Mouse (Mus musculus): ENCODE results near the gene Col1a1. TPM values are rescaled to one million over a fixed set of nuclear protein-coding genes. Genes with fewer than 3 reads are reported as not detected.
A peak's percentile ranks its signal among the peaks of the same experiment; 100 is the strongest.

The Col1a1 gene
- polyA plus RNA-seq, 1 experiment: 2.3 TPM

DNA sequence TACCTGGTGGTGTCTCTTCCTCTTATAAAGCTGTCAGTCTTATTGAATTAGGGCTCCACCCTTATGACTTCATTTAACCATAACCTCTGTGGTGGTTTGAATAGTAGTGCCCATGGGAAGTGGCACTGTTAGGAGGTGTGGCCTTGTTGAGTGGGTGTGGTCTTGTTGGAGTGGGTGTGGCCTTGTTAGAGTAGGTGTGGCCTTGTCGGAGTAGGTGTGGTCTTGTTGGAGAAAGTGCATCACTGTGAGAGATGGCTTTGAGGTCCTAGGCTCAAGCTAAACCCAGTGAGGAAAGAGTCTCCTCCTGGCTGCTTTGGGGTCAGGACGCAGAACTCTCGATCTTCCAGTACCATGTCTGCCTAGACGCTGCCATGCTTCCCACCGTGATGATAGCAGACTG lies 25.1 kb upstream of the Col1a1 start:
- Histone ChIP-seq H3K36me3 (ENCODE audit: control insufficient read depth, insufficient read depth) (no peaks in the 10 kb centered on the region), H3K4me3 (ENCODE audit: insufficient read depth, poor library complexity, severe bottlenecking) (no peak overlapping the region), H3K27me3 (ENCODE audit: control insufficient read depth, insufficient read depth, insufficient read length) (no peaks in the 10 kb centered on the region), H3ac (ENCODE audit: control insufficient read depth, insufficient read length, low read depth) (no peak overlapping the region), H3K79me2 (ENCODE audit: control insufficient read depth, insufficient read depth) (no peaks in the 10 kb centered on the region), H3K79me3 (ENCODE audit: low read depth) (no peaks in the 10 kb centered on the region)
- TF ChIP-seq CTCF (IDR thresholded peaks at IDR 0.05; ENCODE audit: control insufficient read depth, insufficient read depth, insufficient read length) (no peak), CEBPB (IDR thresholded peaks at IDR 0.05; ENCODE audit: low read depth) (no peak), FOSL1 (IDR thresholded peaks at IDR 0.05; ENCODE audit: insufficient read depth, low read length, poor library complexity, severe bottlenecking) (no peak), USF1 (IDR thresholded peaks at IDR 0.05; ENCODE audit: low read depth) (no peak), MAX (IDR thresholded peaks at IDR 0.05) (no peak), MYOG (IDR thresholded peaks at IDR 0.05; ENCODE audit: control insufficient read depth, extremely low read depth, insufficient read length) (no peak), MYOD1 (IDR thresholded peaks at IDR 0.05; ENCODE audit: control insufficient read depth, insufficient read length, low read depth) (no peak)

DNA sequence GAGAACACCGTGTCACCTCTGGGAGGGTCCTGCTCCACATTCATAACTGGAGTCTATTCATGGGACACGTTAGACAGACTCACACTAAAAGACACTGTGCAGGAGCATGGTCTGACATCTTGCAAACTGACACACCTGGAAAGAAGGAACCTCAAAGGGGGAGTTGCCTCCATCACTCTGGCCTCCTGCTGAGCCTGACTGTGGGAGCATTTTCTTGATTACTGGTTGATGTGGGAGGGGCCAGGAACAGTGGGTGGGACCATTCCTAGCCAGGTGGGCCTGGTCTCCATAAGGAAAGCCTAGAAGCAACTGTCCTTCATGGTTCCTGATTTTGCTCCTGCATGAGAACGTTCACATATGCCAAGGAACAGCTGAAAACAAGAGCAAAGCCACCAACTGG lies 23.5 kb upstream of the Col1a1 start:
- H3K79me2 ChIP-seq (ENCODE audit: control insufficient read depth, insufficient read depth): no peaks in the 10 kb centered on the region
- TF ChIP-seq FOSL1 (IDR thresholded peaks at IDR 0.05; ENCODE audit: insufficient read depth, low read length, poor library complexity, severe bottlenecking): no peak
- no peak for TF ChIP-seq USF1 (IDR thresholded peaks at IDR 0.05; ENCODE audit: low read depth)
- TF ChIP-seq MAX (IDR thresholded peaks at IDR 0.05): no peak
- TF ChIP-seq CEBPB (IDR thresholded peaks at IDR 0.05; ENCODE audit: low read depth): no peak
- TF ChIP-seq MYOD1 (IDR thresholded peaks at IDR 0.05; ENCODE audit: control insufficient read depth, insufficient read length, low read depth): no peak
- TF ChIP-seq MYOG (IDR thresholded peaks at IDR 0.05; ENCODE audit: control insufficient read depth, extremely low read depth, insufficient read length): no peak
- TF ChIP-seq CTCF (IDR thresholded peaks at IDR 0.05; ENCODE audit: control insufficient read depth, insufficient read depth, insufficient read length): no peak
- H3K4me3 ChIP-seq (ENCODE audit: insufficient read depth, poor library complexity, severe bottlenecking): no peak overlapping the region
- no peaks in the 10 kb centered on the region for H3K79me3 ChIP-seq (ENCODE audit: low read depth)
- no peak overlapping the region for H3ac ChIP-seq (ENCODE audit: control insufficient read depth, insufficient read length, low read depth)
- no peaks in the 10 kb centered on the region for H3K36me3 ChIP-seq (ENCODE audit: control insufficient read depth, insufficient read depth)
- H3K27me3 ChIP-seq (ENCODE audit: control insufficient read depth, insufficient read depth, insufficient read length): no peaks in the 10 kb centered on the region

DNA sequence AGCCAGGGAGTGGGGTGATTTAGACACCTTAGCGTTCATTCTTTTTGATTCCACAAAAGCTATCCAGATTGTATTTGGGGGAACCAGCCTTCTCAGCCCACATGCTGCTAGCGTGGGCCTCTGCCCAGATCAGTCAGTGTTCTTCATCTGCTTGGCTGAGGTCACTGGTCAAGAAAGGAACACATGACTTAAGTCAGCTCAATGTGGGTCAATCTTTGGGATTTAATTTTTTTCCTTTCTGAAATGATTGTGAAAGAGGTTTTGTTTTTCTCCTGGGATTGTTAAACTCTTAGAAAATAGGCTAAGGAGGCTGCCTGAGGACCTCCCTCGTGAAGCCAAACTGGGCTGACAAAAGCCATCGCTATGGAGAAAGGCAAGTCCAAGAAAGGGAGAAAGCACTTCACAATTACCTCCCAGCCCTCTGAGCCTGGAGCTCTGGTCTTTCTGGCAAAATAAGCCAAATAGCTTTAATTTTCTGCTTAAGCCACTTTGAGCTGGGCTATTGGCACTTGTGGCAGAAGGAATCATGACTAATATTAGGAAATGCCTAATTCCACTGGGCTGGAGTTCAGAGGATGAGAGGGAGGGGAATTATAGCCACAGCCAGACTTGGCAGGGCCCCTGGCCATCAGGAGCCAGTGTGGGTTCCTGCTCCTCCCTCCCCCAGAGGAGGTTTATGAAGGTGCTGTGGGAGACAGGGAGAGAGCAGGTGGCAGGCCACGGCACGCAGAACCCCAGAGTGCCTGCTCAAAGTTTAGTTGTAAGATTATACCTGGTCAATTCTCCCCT lies 22.5 kb upstream of the Col1a1 start:
- Histone ChIP-seq H3K79me3 (ENCODE audit: low read depth) (no peaks in the 10 kb centered on the region), H3K27me3 (ENCODE audit: control insufficient read depth, insufficient read depth, insufficient read length) (no peaks in the 10 kb centered on the region), H3K4me3 (ENCODE audit: insufficient read depth, poor library complexity, severe bottlenecking) (no peak overlapping the region), H3K36me3 (ENCODE audit: control insufficient read depth, insufficient read depth) (no peaks in the 10 kb centered on the region), H3ac (ENCODE audit: control insufficient read depth, insufficient read length, low read depth) (no peak overlapping the region), H3K79me2 (ENCODE audit: control insufficient read depth, insufficient read depth) (no peaks in the 10 kb centered on the region)
- no peak for TF ChIP-seq FOSL1 (IDR thresholded peaks at IDR 0.05; ENCODE audit: insufficient read depth, low read length, poor library complexity, severe bottlenecking)
- TF ChIP-seq MAX (IDR thresholded peaks at IDR 0.05): peak; percentile 19
- TF ChIP-seq CTCF (IDR thresholded peaks at IDR 0.05; ENCODE audit: control insufficient read depth, insufficient read depth, insufficient read length): no peak
- TF ChIP-seq CEBPB (IDR thresholded peaks at IDR 0.05; ENCODE audit: low read depth): peak; percentile 39

DNA sequence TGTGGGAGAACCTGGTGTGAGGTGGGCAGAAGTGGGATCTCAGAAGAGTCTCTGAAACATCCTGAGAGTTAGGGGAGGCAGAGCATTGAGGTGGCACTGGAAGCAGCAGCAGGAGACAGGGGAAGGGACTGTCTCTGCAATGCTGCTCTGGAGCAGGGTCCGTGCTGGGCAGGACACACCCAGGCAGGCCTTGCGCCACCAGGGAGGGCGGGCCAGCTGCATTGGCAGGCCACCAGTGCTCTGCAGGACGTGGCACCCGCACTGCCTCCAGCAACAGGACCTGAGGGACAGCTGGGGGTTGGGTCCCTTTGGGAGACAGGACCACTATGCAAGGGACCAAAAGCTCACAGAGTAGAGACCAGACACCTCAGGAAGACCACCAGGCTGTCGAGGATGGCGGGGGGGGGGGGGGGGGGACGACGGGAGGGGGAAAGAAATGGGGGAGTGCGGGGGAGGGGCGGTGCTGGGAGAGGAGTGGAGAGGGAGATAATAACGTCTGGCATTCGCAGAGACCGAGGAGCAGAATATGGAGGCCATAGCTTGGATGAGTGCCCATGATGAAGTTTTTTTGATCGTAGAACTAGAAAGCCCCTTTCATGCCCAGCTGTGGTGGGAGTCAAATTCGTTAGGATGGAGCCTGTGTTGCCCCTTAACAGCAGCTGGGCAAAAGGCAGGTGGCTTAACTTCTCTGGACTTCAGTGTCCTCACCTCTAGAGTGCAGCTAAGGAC lies 20.2 kb upstream of the Col1a1 start:
- peak overlapping the region; percentile 8 for H3ac ChIP-seq (ENCODE audit: control insufficient read depth, insufficient read length, low read depth)
- no peaks in the 10 kb centered on the region for H3K36me3 ChIP-seq (ENCODE audit: control insufficient read depth, insufficient read depth)
- TF ChIP-seq MYOD1 (IDR thresholded peaks at IDR 0.05; ENCODE audit: control insufficient read depth, insufficient read length, low read depth) (peak; percentile 50), CEBPB (IDR thresholded peaks at IDR 0.05; ENCODE audit: low read depth) (peak; percentile 72), FOSL1 (IDR thresholded peaks at IDR 0.05; ENCODE audit: insufficient read depth, low read length, poor library complexity, severe bottlenecking) (no peak)
- no peaks in the 10 kb centered on the region for H3K79me3 ChIP-seq (ENCODE audit: low read depth)
- H3K79me2 ChIP-seq (ENCODE audit: control insufficient read depth, insufficient read depth): no peaks in the 10 kb centered on the region
- H3K4me3 ChIP-seq (ENCODE audit: insufficient read depth, poor library complexity, severe bottlenecking): no peak overlapping the region
- H3K27me3 ChIP-seq (ENCODE audit: control insufficient read depth, insufficient read depth, insufficient read length): no peaks in the 10 kb centered on the region

DNA sequence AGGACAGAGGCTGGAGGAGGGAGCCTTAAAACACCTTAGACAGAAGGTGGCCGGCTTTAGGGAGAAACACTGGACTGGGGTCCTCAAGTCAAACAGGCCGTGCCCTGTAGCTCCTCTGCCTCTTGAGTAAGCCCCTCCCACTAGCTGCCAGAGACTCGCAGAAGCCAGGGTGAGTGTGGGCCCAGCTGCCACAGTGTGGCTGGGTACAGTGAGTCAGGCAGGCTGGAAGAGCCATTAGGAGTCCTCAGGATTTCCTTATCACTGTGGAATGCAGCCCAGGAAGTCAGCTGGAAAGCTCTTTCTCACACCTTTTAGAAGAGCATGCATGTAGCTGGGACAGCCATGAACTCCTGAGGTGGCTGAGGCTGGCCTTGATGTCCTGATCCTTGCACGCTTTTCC lies 19.5 kb upstream of the Col1a1 start:
- Histone ChIP-seq H3ac (ENCODE audit: control insufficient read depth, insufficient read length, low read depth) (no peak overlapping the region), H3K4me3 (ENCODE audit: insufficient read depth, poor library complexity, severe bottlenecking) (no peak overlapping the region)

More for the DNA sequence above, 19.5 kb upstream of the Col1a1 start:
- Histone ChIP-seq H3K79me2 (ENCODE audit: control insufficient read depth, insufficient read depth) (no peaks in the 10 kb centered on the region), H3K27me3 (ENCODE audit: control insufficient read depth, insufficient read depth, insufficient read length) (no peaks in the 10 kb centered on the region), H3K79me3 (ENCODE audit: low read depth) (no peaks in the 10 kb centered on the region), H3K36me3 (ENCODE audit: control insufficient read depth, insufficient read depth) (no peaks in the 10 kb centered on the region)
- peak; percentile 93 for TF ChIP-seq MAX (IDR thresholded peaks at IDR 0.05)
- no peak for TF ChIP-seq USF1 (IDR thresholded peaks at IDR 0.05; ENCODE audit: low read depth)
- peak; percentile 61 for TF ChIP-seq FOSL1 (IDR thresholded peaks at IDR 0.05; ENCODE audit: insufficient read depth, low read length, poor library complexity, severe bottlenecking)
- peak; percentile 85 for TF ChIP-seq MYOD1 (IDR thresholded peaks at IDR 0.05; ENCODE audit: control insufficient read depth, insufficient read length, low read depth)
- TF ChIP-seq CTCF (IDR thresholded peaks at IDR 0.05; ENCODE audit: control insufficient read depth, insufficient read depth, insufficient read length): no peak
- no peak for TF ChIP-seq MYOG (IDR thresholded peaks at IDR 0.05; ENCODE audit: control insufficient read depth, extremely low read depth, insufficient read length)
- peak; percentile 8 for TF ChIP-seq CEBPB (IDR thresholded peaks at IDR 0.05; ENCODE audit: low read depth)

All from C2C12 (cell line).